Mouse (Mus musculus) olfactory bulb, adult 2 months (tissue): ENCODE measurements at regions not wholly inside any gene's neighbourhood (a gene's known extent, or its start where the extent isn't known, plus 50 kb on each side); places are given as distances from the start of the nearest gene placed in this dataset.

ENCODE experiments used
- CTCF ChIP-seq: fragments of 200-500 bp; IDR thresholded peaks from 2 replicates; pipeline ENCODE4 v1.5.1; 2012; ENCODE audit warnings: low read depth, mild to moderate bottlenecking, low read length, moderate library complexity; ENCODE audit not compliant: insufficient read depth
- POLR2A ChIP-seq: fragments of 200-500 bp; IDR thresholded peaks from 2 replicates; pipeline ENCODE4 v1.6.1; 2012; ENCODE audit warnings: mild to moderate bottlenecking, low read depth, low read length, moderate library complexity; ENCODE audit not compliant: insufficient read depth

- TF ChIP-seq POLR2A (no peak), CTCF (no peak)
Measured at GRCm38 (mm10) chr5:51799371-51800035, 232.0 kb upstream of the Ppargc1a start.
